Mouse (Mus musculus): ENCODE measurements around the gene Pnmal1.

Pnmal1 gene

GRCm38 (mm10) chr7:16959539-16960187 lies at the start of gene Pnmal1:
TSS of gene Pnmal1 (plus strand) at chr7:16959679.
- peak; percentile 89 for DNase-seq (ENCODE audit: low read depth, low spot score)

GRCm38 (mm10) chr7:16909909-16910308 lies 49.6 kb upstream of the Pnmal1 start:
- DNase-seq (ENCODE audit: low read depth, low spot score) = no peak

- DNase-seq (ENCODE audit: low read depth, low spot score) = no peak
Measured at GRCm38 (mm10) chr7:16911904-16912303, 47.6 kb upstream of the Pnmal1 start.

- DNase-seq (ENCODE audit: low read depth, low spot score) = no peak
Measured at GRCm38 (mm10) chr7:16912360-16912759, 47.1 kb upstream of the Pnmal1 start.

GRCm38 (mm10) chr7:16913806-16914452 lies 45.5 kb upstream of the Pnmal1 start:
- DNase-seq (ENCODE audit: low read depth, low spot score) = no peak

- DNase-seq (ENCODE audit: low read depth, low spot score) = no peak
Measured at GRCm38 (mm10) chr7:16914453-16915343, 44.8 kb upstream of the Pnmal1 start.

- no peak for DNase-seq (ENCODE audit: low read depth, low spot score)
Measured at GRCm38 (mm10) chr7:16915461-16916340, 43.8 kb upstream of the Pnmal1 start.

- DNase-seq (ENCODE audit: low read depth, low spot score) = no peak
Measured at GRCm38 (mm10) chr7:16916342-16917265, 42.9 kb upstream of the Pnmal1 start.

GRCm38 (mm10) chr7:16917447-16917846 lies 42.0 kb upstream of the Pnmal1 start:
- no peak for DNase-seq (ENCODE audit: low read depth, low spot score)

- DNase-seq (ENCODE audit: low read depth, low spot score) = no peak
Measured at GRCm38 (mm10) chr7:16918014-16918413, 41.5 kb upstream of the Pnmal1 start.

- DNase-seq (ENCODE audit: low read depth, low spot score) = no peak
Measured at GRCm38 (mm10) chr7:16918670-16919069, 40.8 kb upstream of the Pnmal1 start.

GRCm38 (mm10) chr7:16919395-16920149 lies 39.9 kb upstream of the Pnmal1 start:
- no peak for DNase-seq (ENCODE audit: low read depth, low spot score)

- DNase-seq (ENCODE audit: low read depth, low spot score) = no peak
Measured at GRCm38 (mm10) chr7:16920150-16920579, 39.3 kb upstream of the Pnmal1 start.

- DNase-seq (ENCODE audit: low read depth, low spot score) = no peak
Measured at GRCm38 (mm10) chr7:16920818-16921791, 38.4 kb upstream of the Pnmal1 start.

GRCm38 (mm10) chr7:16921881-16922335 lies 37.6 kb upstream of the Pnmal1 start:
- no peak for DNase-seq (ENCODE audit: low read depth, low spot score)

- no peak for DNase-seq (ENCODE audit: low read depth, low spot score)
Measured at GRCm38 (mm10) chr7:16922360-16922973, 37.0 kb upstream of the Pnmal1 start.

GRCm38 (mm10) chr7:16923283-16924036 lies 36.0 kb upstream of the Pnmal1 start:
- DNase-seq (ENCODE audit: low read depth, low spot score) = no peak

All from brain, embryonic 18.5 days (tissue).